Mouse (Mus musculus) inflammation-experienced regulatory T-cells (primary cell): ENCODE results near the gene Defb38. TPM values are rescaled to one million over a fixed set of nuclear protein-coding genes. Genes with fewer than 3 reads are reported as not detected.

Experiments
- polyA plus RNA-seq, 2 experiments: library from polyadenylated mRNA; unstranded; fragments of 100-300 nt; shearing (Covaris generic); gene quantifications; one replicate each; pipeline ENCODE4 v1.2.1; 2017

Defb38 gene
- not detected for polyA plus RNA-seq

GRCm38 (mm10) chr8:19026466-19026865 is at the start of gene Defb38:
TSS of gene Defb38 (minus strand) at chr8:19026566.

GRCm38 (mm10) chr8:19064710-19065109 is 38.3 kb upstream of the Defb38 start, which contains the start of gene Defb39:
TSS of gene Defb39 (minus strand) at chr8:19064810.

Other genes starting within 250 kb of the Defb38 start
- not detected for gene Defb40, start 48.3 kb downstream of the Defb38 start, polyA plus RNA-seq
- gene Defb37, start 35.5 kb downstream of the Defb38 start, polyA plus RNA-seq = 1 to 10 TPM in 1 of 2 experiments, not detected in 1; 1.2 TPM
- gene Defb39, start 38.2 kb upstream of the Defb38 start, polyA plus RNA-seq = not detected
- under 1 TPM in 1 of 2 experiments, not detected in 1; 0.20 TPM for gene Defb12, start 88.3 kb upstream of the Defb38 start, polyA plus RNA-seq
- not detected for gene Defb34, start 97.2 kb upstream of the Defb38 start, polyA plus RNA-seq
- not detected for gene Gm45826, start 114.2 kb upstream of the Defb38 start, polyA plus RNA-seq
- gene Defb14, start 167.8 kb upstream of the Defb38 start, polyA plus RNA-seq = not detected
- not detected for gene Defb4, start 172.1 kb upstream of the Defb38 start, polyA plus RNA-seq
- not detected for gene Defb6, start 198.9 kb upstream of the Defb38 start, polyA plus RNA-seq
- gene Defb46, start 213.3 kb upstream of the Defb38 start, polyA plus RNA-seq = not detected
- gene Defb5, start 221.0 kb upstream of the Defb38 start, polyA plus RNA-seq = not detected